Mouse (Mus musculus): ENCODE measurements around the gene Gbx1.

Gbx1 gene

GRCm38 (mm10) chr5:24525360-24526189 is 1.4 kb downstream of the Gbx1 start:
- in situ Hi-C loops (cut with MboI, MseI) = no loop called here

- in situ Hi-C loops (cut with MboI, MseI) = no loop called here
Observed at GRCm38 (mm10) chr5:24524522-24524921, 2.5 kb downstream of the Gbx1 start.

- in situ Hi-C loops (cut with MboI, MseI) = no loop called here
Observed at GRCm38 (mm10) chr5:24523806-24524205, 3.2 kb downstream of the Gbx1 start.

- in situ Hi-C loops (cut with MboI, MseI) = no loop called here
Observed at GRCm38 (mm10) chr5:24521366-24521765, 5.6 kb downstream of the Gbx1 start.

GRCm38 (mm10) chr5:24512271-24512670 is 14.7 kb downstream of the Gbx1 start:
- in situ Hi-C loops (cut with MboI, MseI) = no loop called here

- in situ Hi-C loops (cut with MboI, MseI) = no loop called here
Observed at GRCm38 (mm10) chr5:24510635-24511034, 16.4 kb downstream of the Gbx1 start.

- in situ Hi-C loops (cut with MboI, MseI) = no loop called here
Observed at GRCm38 (mm10) chr5:24508406-24508805, 18.6 kb downstream of the Gbx1 start.

- in situ Hi-C loops (cut with MboI, MseI) = no loop called here
Observed at GRCm38 (mm10) chr5:24505513-24505912, 21.5 kb downstream of the Gbx1 start.

GRCm38 (mm10) chr5:24502786-24503185 is 24.2 kb downstream of the Gbx1 start:
- in situ Hi-C loops (cut with MboI, MseI) = no loop called here

GRCm38 (mm10) chr5:24500851-24501250 is 26.2 kb downstream of the Gbx1 start:
- in situ Hi-C loops (cut with MboI, MseI) = no loop called here

- in situ Hi-C loops (cut with MboI, MseI) = no loop called here
Observed at GRCm38 (mm10) chr5:24499113-24499512, 27.9 kb downstream of the Gbx1 start.

GRCm38 (mm10) chr5:24497526-24497925 is 29.5 kb downstream of the Gbx1 start:
- in situ Hi-C loops (cut with MboI, MseI) = no loop called here

- in situ Hi-C loops (cut with MboI, MseI) = no loop called here
Observed at GRCm38 (mm10) chr5:24496756-24497155, 30.2 kb downstream of the Gbx1 start.

GRCm38 (mm10) chr5:24495019-24495418 is 32.0 kb downstream of the Gbx1 start:
- in situ Hi-C loops (cut with MboI, MseI) = no loop called here

- in situ Hi-C loops (cut with MboI, MseI) = no loop called here
Observed at GRCm38 (mm10) chr5:24492546-24493285, 34.3 kb downstream of the Gbx1 start.

- in situ Hi-C loops (cut with MboI, MseI) = no loop called here
Observed at GRCm38 (mm10) chr5:24490413-24490920, 36.5 kb downstream of the Gbx1 start.

GRCm38 (mm10) chr5:24486738-24487137 is 40.3 kb downstream of the Gbx1 start:
- in situ Hi-C loops (cut with MboI, MseI) = no loop called here

- in situ Hi-C loops (cut with MboI, MseI) = no loop called here
Observed at GRCm38 (mm10) chr5:24486097-24486496, 40.9 kb downstream of the Gbx1 start.

- in situ Hi-C loops (cut with MboI, MseI) = no loop called here
Observed at GRCm38 (mm10) chr5:24484963-24485362, 42.0 kb downstream of the Gbx1 start.

- in situ Hi-C loops (cut with MboI, MseI) = no loop called here
Observed at GRCm38 (mm10) chr5:24483326-24483725, 43.7 kb downstream of the Gbx1 start.

- in situ Hi-C loops (cut with MboI, MseI) = no loop called here
Observed at GRCm38 (mm10) chr5:24482247-24483079, 44.5 kb downstream of the Gbx1 start.

- in situ Hi-C loops (cut with MboI, MseI) = no loop called here
Observed at GRCm38 (mm10) chr5:24481647-24482046, 45.4 kb downstream of the Gbx1 start.
